Mouse (Mus musculus) cortical plate, adult 2 months (tissue): ENCODE results near the gene Gnb2. TPM values are rescaled to one million over a fixed set of nuclear protein-coding genes. Genes with fewer than 3 reads are reported as not detected.

ENCODE experiments used
- H3K27ac ChIP-seq: fragments of 200-500 bp; 2 replicates; pipeline ENCODE4 v1.5.1; 2012; ENCODE audit warnings: low read length, control low read depth, inconsistent platforms; ENCODE audit not compliant: insufficient read depth
- H3K4me1 ChIP-seq: fragments of 200-500 bp; 2 replicates; pipeline ENCODE4 v1.6.1; 2011; ENCODE audit warnings: low read length; ENCODE audit not compliant: control insufficient read depth, insufficient read depth
- H3K4me3 ChIP-seq: fragments of 200-500 bp; 2 replicates; pipeline ENCODE4 v1.5.1; 2011; ENCODE audit warnings: mild to moderate bottlenecking, low read length, control low read depth; ENCODE audit not compliant: insufficient read depth
- CTCF ChIP-seq: fragments of 200-500 bp; IDR thresholded peaks from 2 replicates; pipeline ENCODE4 v1.5.1; 2011; ENCODE audit warnings: mild to moderate bottlenecking, control low read depth, low read length; ENCODE audit not compliant: insufficient read depth; ENCODE audit errors: extremely low read depth
- POLR2A ChIP-seq: fragments of 200-500 bp; IDR thresholded peaks from 2 replicates; pipeline ENCODE4 v1.6.1; 2011; ENCODE audit warnings: mild to moderate bottlenecking, low read length, control low read depth; ENCODE audit not compliant: insufficient read depth; ENCODE audit errors: extremely low read depth
- polyA plus RNA-seq: library from polyadenylated mRNA; depleted of rRNA; stranded (reverse); fragments of >200 nt; gene quantifications from 2 replicates; pipeline ENCODE4 v1.2.3, GENCODE M21; 2012

Gnb2 gene
- polyA plus RNA-seq, 1 experiment = 687 TPM

DNA sequence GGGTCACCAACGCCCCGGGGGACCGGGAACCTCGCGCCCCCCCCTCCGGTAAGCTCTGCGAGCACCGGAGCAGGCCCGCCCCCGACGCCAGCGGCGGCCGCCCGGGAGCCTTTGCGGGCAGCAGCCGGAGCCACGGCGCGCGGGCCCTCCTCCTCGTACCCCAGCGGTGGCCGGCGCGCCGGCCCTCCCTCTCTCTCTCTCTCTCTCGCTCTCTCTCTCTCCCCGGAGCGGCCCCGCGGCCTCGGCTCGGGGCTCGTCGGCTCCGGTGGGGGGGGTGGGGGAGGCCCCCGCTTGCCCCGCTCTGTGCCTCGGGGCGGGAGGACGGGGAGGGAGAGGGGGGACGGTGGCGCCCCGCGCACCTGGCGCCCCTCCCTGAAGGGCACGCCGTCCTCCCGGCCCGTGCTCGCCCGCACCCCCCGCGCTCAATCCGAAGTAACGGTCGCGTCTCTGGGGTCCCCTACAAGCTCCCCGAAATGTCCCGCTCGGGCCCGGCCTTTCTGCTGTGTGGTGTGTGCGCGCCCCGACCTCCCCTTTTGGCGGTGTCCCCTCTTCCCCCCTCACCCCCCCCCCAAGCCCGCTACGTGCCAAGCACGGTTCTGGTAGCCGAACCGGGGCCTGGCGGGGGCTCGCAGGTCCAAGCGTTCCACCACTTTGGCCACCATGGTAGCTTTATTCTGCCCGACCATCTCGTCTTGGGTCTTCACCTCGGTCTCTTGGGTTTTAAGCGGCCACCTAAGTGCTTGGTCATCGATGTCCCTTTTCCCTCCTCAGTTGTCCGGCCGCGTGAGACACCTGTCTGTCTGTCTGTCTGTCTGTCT lies 22.5 kb downstream of the Gnb2 start:
- H3K27ac ChIP-seq = 0 out of 2 replicates have a peak overlapping the region, but pooled peaks have one; percentile 58
- TF ChIP-seq POLR2A (no peak), CTCF (no peak)

DNA sequence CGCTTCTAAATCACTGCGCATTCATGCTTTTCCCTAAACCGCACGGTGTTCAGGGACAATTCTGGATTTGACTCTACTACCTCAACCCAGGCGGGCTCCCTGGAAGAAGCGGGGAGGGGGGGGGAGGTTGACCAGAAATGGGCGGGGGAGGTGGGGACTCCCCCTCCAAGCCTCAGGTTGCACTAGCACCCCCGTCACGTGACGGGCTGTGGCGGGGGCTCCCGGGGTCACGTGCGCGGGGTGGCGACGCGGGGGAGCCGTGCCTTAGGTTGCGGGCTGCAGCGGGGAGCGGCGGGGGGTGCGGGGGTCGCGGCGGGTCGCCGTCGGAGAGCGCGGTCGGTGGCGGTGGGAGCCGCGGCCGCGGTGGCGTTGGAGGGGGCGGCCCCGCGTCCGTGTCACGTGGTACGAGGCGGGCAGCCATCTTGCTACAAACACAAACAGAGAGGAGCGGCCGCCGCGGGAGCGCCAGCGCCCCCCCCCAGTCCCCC lies 23.3 kb downstream of the Gnb2 start:
- H3K27ac ChIP-seq = peak overlapping the region; percentile 70; the same call in 1 of the 2 replicates
- TF ChIP-seq CTCF (no peak), POLR2A (no peak)
- H3K4me3 ChIP-seq = peak overlapping the region; percentile 70

More for the DNA sequence above, 22.5 kb downstream of the Gnb2 start:
- Histone ChIP-seq H3K4me1 (peaks cover 6% of the 10 kb centered on the region), H3K4me3 (peak overlapping the region; percentile 70)

DNA sequence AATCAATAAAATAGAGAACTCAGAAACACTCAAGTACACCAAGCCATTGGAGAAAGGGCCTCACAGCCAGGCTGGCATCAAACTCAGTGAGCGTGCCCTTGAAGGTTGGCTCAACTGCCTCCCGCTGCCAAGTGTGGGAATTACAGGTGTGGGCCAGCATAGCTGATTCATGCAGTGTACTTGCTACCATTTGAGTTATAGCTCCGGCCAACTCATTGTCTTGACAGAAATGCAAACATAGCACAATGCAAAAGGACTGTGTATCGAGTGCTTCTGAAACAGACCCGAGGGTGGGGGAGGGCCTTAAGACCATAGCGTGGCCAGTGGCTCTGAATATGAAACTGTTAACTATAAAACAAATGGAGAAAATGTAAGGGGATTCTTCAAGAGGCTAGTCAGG lies 29.3 kb downstream of the Gnb2 start:
- TF ChIP-seq CTCF (no peak), POLR2A (no peak)

More for the DNA sequence above, 23.3 kb downstream of the Gnb2 start:
- peaks cover 6% of the 10 kb centered on the region for H3K4me1 ChIP-seq

DNA sequence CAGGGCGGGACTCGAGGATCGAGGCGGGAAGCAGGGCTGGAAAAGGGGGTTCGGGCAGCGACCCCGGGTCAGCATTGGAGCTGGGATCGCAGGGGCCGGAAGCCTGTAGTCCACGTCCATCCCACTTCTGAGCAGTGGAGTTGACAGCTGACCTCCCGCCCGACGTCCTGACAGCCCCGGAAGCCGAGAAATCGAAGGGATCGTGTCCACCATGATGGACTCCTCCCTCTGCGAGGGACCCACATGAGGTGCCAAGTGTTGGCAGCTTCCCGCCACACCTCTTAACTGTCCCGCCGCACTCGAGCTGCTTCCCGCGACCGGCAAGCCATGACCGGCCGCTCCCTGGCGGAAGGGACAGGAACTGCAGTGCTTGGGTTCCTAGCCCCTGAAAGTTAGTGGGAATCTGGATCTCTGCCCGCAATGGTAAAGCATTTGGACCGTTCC lies 30.6 kb downstream of the Gnb2 start:
- Histone ChIP-seq H3K4me3 (peak overlapping the region; percentile 62), H3K27ac (no peak overlapping the region), H3K4me1 (peaks cover 2% of the 10 kb centered on the region; the same call in 1 of the 2 replicates)
- TF ChIP-seq POLR2A = peak; percentile 8; the same call in 1 of the 2 replicates
- TF ChIP-seq CTCF = peak; percentile 70

More for the DNA sequence above, 29.3 kb downstream of the Gnb2 start:
- Histone ChIP-seq H3K4me1 (peaks cover 2% of the 10 kb centered on the region; the same call in 1 of the 2 replicates), H3K27ac (no peak overlapping the region), H3K4me3 (no peak overlapping the region)

DNA sequence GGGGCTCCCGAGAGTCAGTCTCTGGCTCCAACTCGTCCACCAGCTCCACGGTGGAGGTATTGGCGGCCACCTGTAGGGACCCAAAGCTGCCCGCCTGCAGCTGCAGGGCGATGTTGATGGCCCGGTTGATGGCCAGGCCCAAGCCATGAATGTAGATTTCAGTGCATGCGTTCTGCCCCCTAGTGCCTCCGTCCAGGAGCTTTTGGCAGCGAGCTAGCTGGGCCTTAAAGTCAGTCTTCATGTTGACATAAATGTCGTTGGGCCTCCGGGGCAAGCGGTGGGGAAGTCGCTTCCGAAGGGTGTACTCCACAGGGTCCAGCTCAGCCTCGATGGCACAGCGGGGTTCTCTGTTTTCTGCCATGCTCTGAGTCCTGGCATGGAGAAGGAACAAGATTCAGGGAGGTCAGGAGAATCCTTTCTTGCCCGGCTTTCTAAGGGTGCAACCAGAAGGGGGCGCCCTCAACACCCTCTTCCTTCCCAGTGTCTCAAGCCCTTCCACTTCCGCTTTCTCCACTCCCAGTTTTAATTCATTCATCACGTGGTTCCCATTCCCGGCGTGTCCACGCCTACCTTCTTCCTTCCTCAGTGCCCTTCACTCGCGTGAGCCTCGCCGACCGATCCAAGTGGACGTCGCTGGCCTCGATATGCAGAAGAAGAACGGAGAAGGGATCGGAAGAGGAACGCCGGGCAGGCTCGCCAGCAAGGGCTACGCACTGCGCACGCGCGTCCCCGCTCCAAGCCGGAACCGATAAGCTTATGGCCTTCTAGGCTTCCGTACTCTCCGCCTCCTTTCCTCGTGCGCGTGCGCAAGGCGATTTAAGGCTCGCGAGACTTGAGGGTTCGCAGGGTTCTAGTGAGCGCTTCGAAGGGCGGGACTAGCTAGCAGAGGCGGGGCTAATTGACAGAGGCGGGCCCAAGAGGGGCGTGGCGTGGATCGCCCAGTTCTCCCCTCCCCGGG lies 31.3 kb downstream of the Gnb2 start, which contains the start of gene Pop7:
Gene Pop7, minus strand, starts transcription at position 810 of the 958 bp plus-strand sequence.
- H3K4me1 ChIP-seq = peaks cover 2% of the 10 kb centered on the region; the same call in 1 of the 2 replicates
- H3K4me3 ChIP-seq = peak within 1 kb of the TSS; percentile 62
- H3K27ac ChIP-seq = peak within 1 kb of the TSS; percentile 81
- peak; percentile 73 for TF ChIP-seq POLR2A
- TF ChIP-seq CTCF = peak; percentile 75

DNA sequence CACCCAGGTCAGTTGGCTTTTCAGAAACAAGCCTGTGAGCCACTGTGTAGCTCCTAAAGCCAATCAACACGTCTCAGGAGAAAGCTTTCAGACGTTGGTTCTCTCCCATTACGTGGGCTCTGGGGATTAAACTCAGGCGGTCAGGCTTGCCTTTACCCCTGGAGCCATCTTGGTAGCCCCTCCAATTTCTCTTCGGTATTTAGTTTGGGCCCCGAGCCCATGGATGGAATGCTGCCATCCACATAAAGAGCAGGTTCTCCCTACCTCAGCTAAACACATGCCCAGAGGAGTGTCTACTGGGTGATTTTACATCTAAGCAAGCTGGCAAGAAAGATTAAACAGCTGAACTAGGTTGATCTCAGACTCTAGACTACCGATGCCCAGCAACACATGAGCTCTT lies 33.1 kb downstream of the Gnb2 start:
- H3K4me3 ChIP-seq = no peak overlapping the region
- H3K27ac ChIP-seq = no peak overlapping the region
- TF ChIP-seq CTCF = no peak
- TF ChIP-seq POLR2A = no peak
- peaks cover 2% of the 10 kb centered on the region; the same call in 1 of the 2 replicates for H3K4me1 ChIP-seq

DNA sequence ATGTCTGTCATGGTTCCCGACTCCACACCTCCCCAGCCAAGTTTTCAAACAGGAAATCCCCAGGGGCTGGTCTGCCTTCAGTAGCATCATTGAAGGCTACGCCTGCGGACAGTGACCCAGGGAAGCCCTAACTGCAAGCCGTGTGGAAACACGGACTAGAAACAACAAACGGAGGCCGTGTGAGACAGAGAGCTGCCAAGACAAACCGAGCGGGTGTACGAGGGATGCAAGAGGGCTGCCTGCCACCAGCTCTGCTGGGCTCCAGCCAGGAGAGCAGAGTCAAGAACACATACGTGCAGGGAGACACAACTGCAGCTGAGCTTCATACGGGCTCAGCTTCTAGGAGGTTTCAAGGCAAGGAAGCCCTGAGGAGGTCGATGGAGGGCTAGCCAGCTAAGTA lies 39.5 kb downstream of the Gnb2 start:
- Histone ChIP-seq H3K4me3 (no peak overlapping the region), H3K27ac (no peak overlapping the region), H3K4me1 (0 out of 2 replicates have a peak, but pooled peaks cover 1% of the 10 kb centered on the region)
- no peak for TF ChIP-seq CTCF
- TF ChIP-seq POLR2A = no peak

DNA sequence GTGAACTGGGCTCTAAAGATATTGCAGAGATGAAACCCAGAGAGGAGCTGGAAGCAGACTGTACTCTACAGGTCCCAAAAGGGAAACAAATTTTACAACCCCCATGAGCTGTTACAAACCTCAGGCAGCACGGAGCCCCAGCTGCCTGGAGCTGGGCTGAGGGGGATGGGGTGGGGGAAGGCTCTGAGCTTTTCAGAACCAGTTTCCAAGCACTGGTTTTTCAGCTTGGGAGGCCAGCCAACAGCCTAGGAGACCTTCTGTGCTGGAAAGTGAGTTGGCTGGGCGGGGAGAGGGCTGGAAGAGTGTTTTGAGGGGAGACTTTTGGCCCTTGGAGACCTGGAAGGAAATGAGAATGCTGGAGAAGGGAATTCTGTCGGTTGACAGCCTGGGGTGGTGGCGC lies 41.8 kb downstream of the Gnb2 start:
- TF ChIP-seq CTCF = no peak
- no peak for TF ChIP-seq POLR2A
- Histone ChIP-seq H3K4me3 (no peak overlapping the region), H3K4me1 (0 out of 2 replicates have a peak, but pooled peaks cover 1% of the 10 kb centered on the region), H3K27ac (no peak overlapping the region)

DNA sequence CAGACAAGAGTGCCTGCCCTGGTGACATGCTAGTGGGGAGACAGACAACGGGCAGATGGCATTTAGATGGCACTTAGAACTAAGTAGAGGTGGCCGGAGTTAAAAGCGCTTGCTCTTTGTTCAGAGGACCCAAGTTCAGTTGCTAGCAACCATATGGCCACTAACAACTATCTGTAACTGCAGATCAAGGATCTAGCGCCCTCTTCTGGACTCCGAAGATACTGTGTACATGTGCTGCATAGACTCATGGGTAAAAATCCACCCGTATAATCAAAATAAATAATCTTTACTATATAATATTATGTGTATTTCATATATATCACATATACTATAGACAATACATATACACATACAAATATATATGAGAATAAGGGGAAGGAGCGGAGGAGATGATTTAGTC lies 45.7 kb downstream of the Gnb2 start:
- TF ChIP-seq CTCF (no peak), POLR2A (no peak)
- no peak overlapping the region for H3K27ac ChIP-seq
- H3K4me3 ChIP-seq = no peak overlapping the region
- H3K4me1 ChIP-seq = 0 out of 2 replicates have a peak, but pooled peaks cover 1% of the 10 kb centered on the region
